Mouse (Mus musculus) kidney, adult 2 months (tissue): Measurements from ENCODE around the gene Atoh7.

Source experiments
- CTCF ChIP-seq: fragments of 200-500 bp; conservative IDR thresholded peaks from 2 replicates; pipeline ENCODE4 v1.5.1; 2011; ENCODE audit warnings: low read depth, mild to moderate bottlenecking, control low read depth, low read length, moderate library complexity, mixed read lengths; ENCODE audit not compliant: insufficient read depth, insufficient read length
- POLR2A ChIP-seq: fragments of 200-500 bp; IDR thresholded peaks from one replicate; pipeline ENCODE4 v1.6.1; 2011; ENCODE audit warnings: low read depth, low read length, control low read depth

DNA sequence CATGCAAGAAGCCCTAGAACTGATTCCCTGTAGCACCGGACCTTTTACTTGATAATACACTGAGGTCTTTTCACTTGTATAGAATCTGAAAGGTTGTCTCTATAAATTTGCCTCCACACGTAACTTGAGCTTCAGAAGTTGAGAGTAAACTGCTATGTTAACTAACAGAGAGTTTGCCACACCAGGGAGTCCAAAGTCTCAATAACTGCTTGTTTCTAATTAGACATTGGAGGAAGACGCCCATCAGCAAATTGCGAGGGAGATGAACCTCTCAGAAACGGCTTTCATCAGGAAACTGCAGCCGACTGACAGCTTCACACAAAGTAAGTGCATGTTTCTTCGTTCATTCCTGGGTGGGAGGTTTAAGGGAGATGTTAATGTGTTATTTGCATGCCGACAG lies 33.9 kb upstream of the Atoh7 start:
- TF ChIP-seq CTCF (no peak), POLR2A (no peak)
